Mouse (Mus musculus) small intestine, adult 2 months (tissue): ENCODE data around the gene Pkd1l1. TPM values are rescaled to one million over a fixed set of nuclear protein-coding genes. Genes with fewer than 3 reads are reported as not detected.

Source experiments
- H3K27ac ChIP-seq: fragments of 200-500 bp; 2 replicates; pipeline ENCODE4 v1.5.1; 2012; ENCODE audit warnings: low read depth, low read length, control low read depth, inconsistent platforms; ENCODE audit not compliant: insufficient read depth
- H3K27me3 ChIP-seq: fragments of 200-500 bp; 2 replicates; pipeline ENCODE4 v1.6.1; 2012; ENCODE audit warnings: mild to moderate bottlenecking, moderate library complexity, low read length, inconsistent platforms; ENCODE audit not compliant: control insufficient read depth, insufficient read depth
- H3K36me3 ChIP-seq: fragments of 200-500 bp; 2 replicates; pipeline ENCODE4 v1.6.1; 2012; ENCODE audit warnings: mild to moderate bottlenecking, low read length, control low read depth, inconsistent platforms; ENCODE audit not compliant: control insufficient read depth, insufficient read depth
- H3K4me1 ChIP-seq: fragments of 200-500 bp; 2 replicates; pipeline ENCODE4 v1.6.1; 2012; ENCODE audit warnings: low read length, inconsistent platforms, mixed read lengths; ENCODE audit not compliant: control insufficient read depth, insufficient read depth, insufficient read length
- H3K4me3 ChIP-seq: fragments of 200-500 bp; 2 replicates; pipeline ENCODE4 v1.5.1; 2012; ENCODE audit warnings: low read depth, mild to moderate bottlenecking, control low read depth, inconsistent platforms, low read length, moderate library complexity
- CTCF ChIP-seq: fragments of 200-500 bp; IDR thresholded peaks from 2 replicates; pipeline ENCODE4 v1.5.1; 2012; ENCODE audit warnings: low read depth, mild to moderate bottlenecking, control low read depth, inconsistent platforms, low read length, moderate library complexity, mixed read lengths; ENCODE audit not compliant: insufficient replicate concordance, insufficient read length; ENCODE audit errors: extremely low read depth
- POLR2A ChIP-seq: fragments of 200-500 bp; IDR thresholded peaks from 2 replicates; pipeline ENCODE4 v1.6.1; 2012; ENCODE audit warnings: low read depth, mild to moderate bottlenecking, control low read depth, inconsistent platforms, low read length, moderate library complexity
- WGBS: fragments of 180-500 bp; shearing (Covaris S2); methylation state at CpG from one replicate; pipeline ENCODE4 v1.1.7; 2018; 5-methylcytosine and 5-hydroxymethylcytosine counted together
- polyA plus RNA-seq: library from polyadenylated mRNA; depleted of rRNA; stranded (reverse); fragments of >200 nt; gene quantifications from 2 replicates; pipeline ENCODE4 v1.2.3, GENCODE M21; 2012; rRNA removed

Gene Pkd1l1
- polyA plus RNA-seq, 1 experiment = not detected

DNA sequence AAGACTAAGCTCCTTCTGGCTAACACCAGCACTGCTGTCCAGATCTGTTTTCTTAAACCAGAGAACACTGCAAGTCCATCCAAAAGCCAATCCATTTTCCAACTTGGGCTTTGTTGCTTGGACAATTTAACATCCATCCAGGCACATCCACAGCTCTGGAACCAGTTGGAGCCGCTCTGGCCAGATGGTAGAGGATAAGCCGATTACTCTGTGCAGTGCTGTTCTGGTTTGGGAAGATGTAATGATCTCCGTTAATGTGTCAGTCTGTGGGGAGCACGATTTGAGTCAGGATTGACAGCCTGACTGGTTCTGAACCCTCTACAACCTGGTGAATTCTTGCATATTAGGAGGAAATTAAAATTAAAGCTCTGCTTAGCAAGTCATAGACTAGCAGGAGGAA is 188.7 kb downstream of the Pkd1l1 start:
- Histone ChIP-seq H3K36me3 (no peaks in the 10 kb centered on the region), H3K4me3 (no peak overlapping the region), H3K27ac (no peak overlapping the region), H3K4me1 (no peaks in the 10 kb centered on the region; the same call in 1 of the 2 replicates), H3K27me3 (no peaks in the 10 kb centered on the region)
- 88% methylated on average over 4 of the region's 4 CpGs for WGBS
- TF ChIP-seq CTCF (no peak), POLR2A (no peak)

DNA sequence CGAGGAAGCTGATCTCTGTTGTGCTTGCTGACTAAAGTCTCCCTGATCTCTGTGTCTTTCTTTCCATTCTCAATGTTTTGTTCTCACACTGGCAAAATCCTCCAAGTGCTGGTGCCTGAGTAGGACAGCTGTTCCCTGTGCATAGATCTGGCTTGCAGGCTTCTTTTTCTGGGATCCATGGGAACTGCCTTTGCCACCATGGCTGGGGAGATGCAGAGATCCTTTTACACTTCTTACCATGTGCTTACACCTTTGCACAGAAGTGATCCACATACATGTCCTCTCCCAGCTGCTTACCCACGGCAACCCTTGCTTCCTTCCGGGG is 191.0 kb downstream of the Pkd1l1 start:
- no peak overlapping the region for H3K27ac ChIP-seq
- H3K36me3 ChIP-seq = no peaks in the 10 kb centered on the region
- no peak overlapping the region for H3K4me3 ChIP-seq
- H3K27me3 ChIP-seq = no peaks in the 10 kb centered on the region
- WGBS = 84% methylated on average over 3 of the region's 3 CpGs
- no peaks in the 10 kb centered on the region; the same call in 1 of the 2 replicates for H3K4me1 ChIP-seq
- no peak for TF ChIP-seq POLR2A

DNA sequence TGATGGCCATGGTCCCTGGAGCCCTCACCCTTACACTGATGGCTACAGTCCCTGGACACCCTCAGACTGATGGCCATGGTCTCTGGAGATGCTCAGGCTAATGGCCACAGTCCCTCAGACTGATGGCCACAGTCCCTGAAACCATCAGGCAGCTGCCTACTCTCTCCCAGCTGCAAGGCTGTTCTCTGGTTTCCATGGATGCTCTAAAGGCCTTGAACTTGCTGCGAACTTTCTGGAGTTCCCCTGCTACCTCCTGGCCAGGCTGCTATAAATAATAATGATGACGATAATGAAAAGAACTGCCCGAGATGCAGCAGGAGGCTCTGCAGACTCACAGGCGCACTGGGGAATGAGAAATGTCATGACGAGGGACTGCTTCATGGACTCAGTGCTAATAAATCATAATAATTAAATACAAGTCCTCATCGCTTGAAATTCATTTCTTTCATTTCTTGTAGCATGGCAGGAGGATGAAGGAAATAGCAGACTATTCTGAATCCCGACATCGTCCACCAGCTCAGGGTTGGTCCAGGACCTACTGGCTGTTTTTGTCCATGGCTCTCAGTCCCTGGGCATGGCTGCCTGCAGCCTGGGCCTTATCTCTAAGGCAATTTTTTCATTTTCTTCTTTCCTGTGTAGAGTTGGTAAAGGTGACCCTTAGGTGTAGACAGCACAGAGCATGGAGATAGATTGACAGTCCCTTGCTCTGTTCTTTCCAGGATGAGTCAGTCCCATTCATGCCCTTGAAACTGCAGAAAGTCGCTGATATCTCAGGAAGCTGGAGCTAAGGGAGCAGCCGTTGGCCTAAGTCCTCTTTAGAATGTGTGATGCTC is 191.5 kb downstream of the Pkd1l1 start:
- Histone ChIP-seq H3K36me3 (no peaks in the 10 kb centered on the region), H3K27me3 (no peaks in the 10 kb centered on the region), H3K4me3 (no peak overlapping the region), H3K4me1 (no peaks in the 10 kb centered on the region; the same call in 1 of the 2 replicates), H3K27ac (no peak overlapping the region)
- 79% methylated on average over 10 of the region's 10 CpGs for WGBS
- TF ChIP-seq CTCF (no peak), POLR2A (no peak)

DNA sequence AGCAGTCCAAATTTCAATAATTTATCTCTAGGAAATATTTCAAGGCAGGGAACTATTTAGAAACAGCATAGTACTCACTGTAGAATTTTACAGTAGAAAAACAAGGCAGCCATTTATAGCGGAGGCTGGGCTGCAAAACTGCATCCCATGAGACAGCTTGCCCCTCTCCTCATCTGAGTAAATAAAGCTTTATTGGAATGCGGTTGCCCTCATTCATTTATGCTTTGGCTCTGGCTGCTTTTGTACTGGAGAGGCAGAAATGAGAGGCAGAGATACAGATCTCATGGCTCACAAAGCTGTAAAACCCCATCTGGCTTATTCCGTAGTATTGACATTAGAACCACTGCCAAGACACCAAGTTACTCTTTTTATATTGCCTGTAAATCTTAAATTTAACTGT is 193.6 kb downstream of the Pkd1l1 start:
- Histone ChIP-seq H3K27ac (no peak overlapping the region), H3K36me3 (no peaks in the 10 kb centered on the region), H3K27me3 (no peaks in the 10 kb centered on the region), H3K4me1 (no peaks in the 10 kb centered on the region; the same call in 1 of the 2 replicates), H3K4me3 (no peak overlapping the region)
- WGBS = 55% methylated on average over 3 of the region's 3 CpGs
- TF ChIP-seq POLR2A (no peak), CTCF (no peak)

Other genes starting within 250 kb of the Pkd1l1 start
- gene Hus1, start 37.9 kb upstream of the Pkd1l1 start, polyA plus RNA-seq = 1.7 and 1.9 TPM in 2 replicates
- gene Gm11992, start 75.3 kb upstream of the Pkd1l1 start, polyA plus RNA-seq = 0.88 and 1.3 TPM in 2 replicates
- gene Sun3, start 75.7 kb upstream of the Pkd1l1 start, polyA plus RNA-seq = 0.10 TPM in 1 of 2 replicates, not detected in the other
- 143 and 416 TPM in 2 replicates for gene Upp1, start 144.8 kb upstream of the Pkd1l1 start, polyA plus RNA-seq
- not detected in 2 replicates for gene Abca13, start 218.7 kb upstream of the Pkd1l1 start, polyA plus RNA-seq